Mouse (Mus musculus) kidney, embryonic 15.5 days (tissue): Measurements from ENCODE around the gene Il16. TPM values are rescaled to one million over a fixed set of nuclear protein-coding genes. Genes with fewer than 3 reads are reported as not detected.

Experiments
- ATAC-seq: fragments of 200-750 bp; cut with Nextera tagmentation; replicated peaks from 2 replicates; pipeline ENCODE4 v1.8.0; 2017; ENCODE audit warnings: moderate TSS enrichment; ENCODE audit not compliant: low FRiP score
- H3K27ac ChIP-seq: fragments of 300-500 bp; sonication (generic); 2 replicates; pipeline ENCODE4 v1.5.1; 2015; ENCODE audit warnings: mild to moderate bottlenecking, inconsistent platforms
- H3K27me3 ChIP-seq: fragments of 300-500 bp; sonication (generic); 2 replicates; pipeline ENCODE4 v1.6.1; 2015; ENCODE audit warnings: inconsistent platforms
- H3K36me3 ChIP-seq: fragments of 300-500 bp; sonication (generic); 2 replicates; pipeline ENCODE4 v1.6.1; 2015; ENCODE audit warnings: inconsistent platforms
- H3K4me1 ChIP-seq: fragments of 300-500 bp; sonication (generic); 2 replicates; pipeline ENCODE4 v1.6.1; 2015; ENCODE audit warnings: inconsistent platforms
- H3K4me2 ChIP-seq: fragments of 300-500 bp; sonication (generic); 2 replicates; pipeline ENCODE4 v1.6.1; 2015; ENCODE audit warnings: moderate library complexity, mild to moderate bottlenecking, inconsistent platforms
- H3K4me3 ChIP-seq: fragments of 300-500 bp; sonication (generic); replicated peaks from 2 replicates; pipeline ENCODE4 v1.5.1; 2015; ENCODE audit warnings: mild to moderate bottlenecking, inconsistent platforms
- H3K9ac ChIP-seq: fragments of 300-500 bp; sonication (generic); 2 replicates; pipeline ENCODE4 v1.6.1; 2015; ENCODE audit warnings: mild to moderate bottlenecking, inconsistent platforms
- H3K9me3 ChIP-seq: fragments of 300-500 bp; sonication (generic); replicated peaks from 2 replicates; pipeline ENCODE4 v1.6.1; 2016; ENCODE audit warnings: inconsistent platforms
- WGBS: fragments of 180-500 bp; shearing (Covaris S2); methylation state at CpG from one replicate; pipeline ENCODE4 v1.1.7; 2015; ENCODE audit warnings: mixed read lengths; 5-methylcytosine and 5-hydroxymethylcytosine counted together
- polyA plus RNA-seq: library from polyadenylated mRNA; unstranded; fragments of >200 nt; fragmentation: Nextera tagmentation; extraction: Ambion mirVana; gene quantifications from 2 replicates; pipeline ENCODE4 v1.2.1, GENCODE M21; 2015

Il16 gene
- polyA plus RNA-seq, 1 experiment from 2014 or later, result 4.0 TPM

DNA sequence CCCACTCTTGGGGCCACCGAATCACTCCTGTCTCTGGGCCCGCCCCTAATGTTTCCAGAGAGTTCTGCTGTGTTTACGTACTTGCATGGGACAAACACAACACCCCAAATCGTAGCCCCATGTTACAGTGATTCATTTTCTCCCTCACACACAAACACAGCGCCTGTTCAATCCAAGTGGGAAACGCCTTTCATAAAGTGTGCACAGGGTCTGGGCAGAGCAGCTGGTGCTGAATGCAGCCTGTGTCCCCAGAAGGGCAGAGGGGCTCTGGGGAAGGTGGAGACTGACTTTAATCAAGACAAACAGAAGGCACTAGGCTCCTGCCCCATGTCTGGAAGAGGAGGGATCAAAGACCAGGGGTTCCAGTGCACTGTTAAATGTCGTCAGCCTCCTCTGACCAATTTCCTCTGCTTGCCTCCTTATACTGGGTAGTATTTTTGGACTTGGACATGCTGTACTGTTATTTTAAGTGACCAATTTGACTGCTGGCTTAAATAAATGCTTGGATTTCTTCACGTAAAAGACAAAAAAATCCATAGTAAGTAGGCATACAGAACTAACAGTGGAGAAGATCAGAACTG, 671 bp upstream of the Il16 start:
- Histone ChIP-seq H3K4me2 (peak overlapping the region; percentile 45), H3K27ac (0 out of 2 replicates have a peak overlapping the region, but pooled peaks have one; percentile 3), H3K4me1 (no peaks in the 10 kb centered on the region), H3K9ac (no peak overlapping the region), H3K27me3 (no peaks in the 10 kb centered on the region; the same call in 1 of the 2 replicates), H3K36me3 (no peaks in the 10 kb centered on the region), H3K4me3 (no peak overlapping the region), H3K9me3 (no peaks in the 10 kb centered on the region)
- no peak for ATAC-seq
- 60% methylated on average over 8 of the region's 8 CpGs for WGBS

DNA sequence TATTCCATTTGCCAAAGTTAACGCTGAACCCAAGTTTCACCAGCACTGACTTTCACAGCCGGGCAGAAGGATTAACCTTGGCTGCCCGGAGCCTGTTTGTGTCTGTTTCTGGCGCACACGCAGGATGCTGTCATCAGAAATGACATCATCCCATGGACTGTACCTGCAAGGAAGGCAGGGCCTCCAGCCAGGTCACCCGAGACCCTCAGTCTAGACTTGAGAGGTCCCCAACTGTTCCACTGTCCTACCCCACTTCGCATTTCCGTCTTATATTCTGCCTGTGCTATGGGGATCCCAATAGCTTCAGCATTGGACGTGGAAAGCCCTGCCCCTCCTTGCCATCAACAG, 487 bp downstream of the Il16 start:
- Histone ChIP-seq H3K4me1 (no peaks in the 10 kb centered on the region), H3K9me3 (no peaks in the 10 kb centered on the region), H3K9ac (no peak overlapping the region), H3K4me2 (peak overlapping the region; percentile 45), H3K27me3 (no peaks in the 10 kb centered on the region; the same call in 1 of the 2 replicates), H3K27ac (no peak overlapping the region), H3K36me3 (no peaks in the 10 kb centered on the region), H3K4me3 (no peak overlapping the region)
- ATAC-seq, result no peak
- WGBS, result 81% methylated on average over 9 of the region's 9 CpGs

DNA sequence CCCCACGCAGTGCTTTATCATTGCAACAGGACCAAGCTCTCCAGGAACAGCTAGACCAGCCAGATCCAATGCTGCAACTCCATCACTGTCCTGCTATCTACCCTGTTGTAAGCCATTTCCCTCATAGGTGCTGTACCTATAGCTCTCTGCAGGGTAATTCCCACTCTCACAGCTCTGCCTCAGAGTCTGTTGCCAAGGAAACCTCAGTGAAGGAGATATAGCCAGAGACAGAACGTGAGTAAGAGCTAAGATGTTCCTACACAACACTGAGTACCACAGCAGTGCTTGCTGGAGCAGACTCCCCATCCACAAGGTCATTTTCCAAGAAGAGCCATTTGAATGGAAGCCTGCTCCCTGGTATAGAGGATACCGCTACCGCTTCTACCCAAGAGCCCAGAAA, 1.3 kb downstream of the Il16 start:
- Histone ChIP-seq H3K4me3 (no peak overlapping the region), H3K9me3 (no peaks in the 10 kb centered on the region), H3K9ac (no peak overlapping the region), H3K4me1 (no peaks in the 10 kb centered on the region), H3K27ac (no peak overlapping the region), H3K27me3 (no peaks in the 10 kb centered on the region; the same call in 1 of the 2 replicates), H3K4me2 (no peak overlapping the region), H3K36me3 (no peaks in the 10 kb centered on the region)
- no peak for ATAC-seq
- 85% methylated on average over 4 of the region's 4 CpGs for WGBS

DNA sequence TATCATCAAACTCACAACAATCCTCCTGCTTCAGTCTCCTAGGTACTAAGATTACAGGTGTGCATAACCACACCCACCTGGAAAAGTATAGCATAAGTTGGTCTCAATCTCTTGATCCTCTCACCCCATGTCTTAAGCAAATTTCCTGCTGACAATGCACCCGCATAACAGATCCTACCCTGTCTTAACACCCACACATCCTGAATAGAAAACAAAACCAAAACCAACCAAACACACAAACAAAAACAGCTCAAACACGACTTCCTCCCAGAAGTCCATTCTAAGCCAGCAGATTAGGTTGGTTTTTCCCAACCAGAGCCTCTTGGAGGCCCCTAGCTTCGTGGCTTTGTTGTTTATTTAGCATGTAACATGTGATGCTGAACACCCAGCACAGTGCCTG, 2.8 kb downstream of the Il16 start:
- no peak overlapping the region for H3K9ac ChIP-seq
- no peaks in the 10 kb centered on the region for H3K36me3 ChIP-seq
- WGBS, result 59% methylated on average over 3 of the region's 3 CpGs
- no peak overlapping the region for H3K4me2 ChIP-seq
- H3K27me3 ChIP-seq, result no peaks in the 10 kb centered on the region; the same call in 1 of the 2 replicates
- ATAC-seq, result no peak
- H3K27ac ChIP-seq, result no peak overlapping the region
- no peaks in the 10 kb centered on the region for H3K9me3 ChIP-seq
- H3K4me3 ChIP-seq, result no peak overlapping the region
- H3K4me1 ChIP-seq, result no peaks in the 10 kb centered on the region

DNA sequence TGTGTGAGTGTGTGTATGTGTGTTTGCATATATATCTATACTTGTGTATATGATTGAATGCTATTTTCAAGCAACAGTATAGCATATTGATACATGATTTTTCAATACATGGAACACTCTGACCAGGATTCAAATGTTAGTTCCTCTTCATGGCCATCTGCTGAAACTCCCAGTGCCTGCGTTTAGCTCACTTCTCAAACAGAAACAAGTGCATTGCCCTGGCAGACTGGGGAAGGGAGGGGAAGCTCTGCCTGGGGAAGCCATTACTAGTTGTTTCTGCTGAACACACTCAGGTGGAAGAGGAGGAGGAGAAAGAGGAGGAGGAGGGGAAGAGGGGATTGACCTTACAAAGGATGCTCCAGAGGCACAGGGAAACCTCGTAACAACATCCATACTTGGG, 3.5 kb downstream of the Il16 start:
- Histone ChIP-seq H3K4me1 (no peaks in the 10 kb centered on the region), H3K36me3 (no peaks in the 10 kb centered on the region), H3K4me3 (no peak overlapping the region), H3K27ac (no peak overlapping the region), H3K9me3 (no peaks in the 10 kb centered on the region), H3K27me3 (no peaks in the 10 kb centered on the region; the same call in 1 of the 2 replicates), H3K4me2 (no peak overlapping the region), H3K9ac (no peak overlapping the region)
- no peak for ATAC-seq
- WGBS, result 82% methylated on average over 2 of the region's 2 CpGs

DNA sequence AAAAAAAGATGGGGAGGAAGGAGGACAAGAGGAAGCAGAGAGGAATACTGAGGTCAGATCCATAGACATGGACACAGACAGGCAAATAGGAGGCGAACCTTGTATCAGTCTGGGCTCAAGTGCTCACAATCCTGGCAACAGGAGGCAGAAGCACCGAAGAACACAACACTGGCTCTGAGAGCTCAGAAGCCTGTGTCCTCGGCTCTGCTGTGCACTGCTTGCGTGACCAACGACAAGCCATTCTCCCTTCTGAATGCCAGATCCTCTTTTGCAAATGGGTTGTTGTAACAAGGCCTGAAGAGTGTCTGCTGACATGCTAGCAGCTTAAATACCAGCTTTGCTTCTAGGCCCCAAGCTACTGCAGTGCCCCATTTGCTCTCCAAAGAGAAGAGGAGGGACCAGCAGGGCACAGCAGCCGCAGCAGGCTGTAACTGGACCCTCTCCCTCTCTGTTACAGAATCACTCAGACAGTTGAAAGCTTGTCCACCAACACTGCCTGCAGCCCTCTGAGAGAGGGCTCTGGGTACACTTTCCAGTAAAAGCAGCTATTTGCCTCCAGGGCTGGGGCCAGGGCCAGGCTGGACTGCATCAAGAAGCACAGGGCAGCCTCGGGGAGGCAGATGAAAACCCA, 5.7 kb downstream of the Il16 start:
- H3K4me1 ChIP-seq, result no peaks in the 10 kb centered on the region
- H3K36me3 ChIP-seq, result no peaks in the 10 kb centered on the region
- no peaks in the 10 kb centered on the region for H3K9me3 ChIP-seq
- H3K9ac ChIP-seq, result no peak overlapping the region
- no peak overlapping the region for H3K4me2 ChIP-seq
- H3K27me3 ChIP-seq, result no peaks in the 10 kb centered on the region; the same call in 1 of the 2 replicates
- 43% methylated on average over 7 of the region's 7 CpGs for WGBS
- H3K27ac ChIP-seq, result no peak overlapping the region; the same call in 1 of the 2 replicates
- ATAC-seq, result peak; percentile 79
- H3K4me3 ChIP-seq, result no peak overlapping the region

DNA sequence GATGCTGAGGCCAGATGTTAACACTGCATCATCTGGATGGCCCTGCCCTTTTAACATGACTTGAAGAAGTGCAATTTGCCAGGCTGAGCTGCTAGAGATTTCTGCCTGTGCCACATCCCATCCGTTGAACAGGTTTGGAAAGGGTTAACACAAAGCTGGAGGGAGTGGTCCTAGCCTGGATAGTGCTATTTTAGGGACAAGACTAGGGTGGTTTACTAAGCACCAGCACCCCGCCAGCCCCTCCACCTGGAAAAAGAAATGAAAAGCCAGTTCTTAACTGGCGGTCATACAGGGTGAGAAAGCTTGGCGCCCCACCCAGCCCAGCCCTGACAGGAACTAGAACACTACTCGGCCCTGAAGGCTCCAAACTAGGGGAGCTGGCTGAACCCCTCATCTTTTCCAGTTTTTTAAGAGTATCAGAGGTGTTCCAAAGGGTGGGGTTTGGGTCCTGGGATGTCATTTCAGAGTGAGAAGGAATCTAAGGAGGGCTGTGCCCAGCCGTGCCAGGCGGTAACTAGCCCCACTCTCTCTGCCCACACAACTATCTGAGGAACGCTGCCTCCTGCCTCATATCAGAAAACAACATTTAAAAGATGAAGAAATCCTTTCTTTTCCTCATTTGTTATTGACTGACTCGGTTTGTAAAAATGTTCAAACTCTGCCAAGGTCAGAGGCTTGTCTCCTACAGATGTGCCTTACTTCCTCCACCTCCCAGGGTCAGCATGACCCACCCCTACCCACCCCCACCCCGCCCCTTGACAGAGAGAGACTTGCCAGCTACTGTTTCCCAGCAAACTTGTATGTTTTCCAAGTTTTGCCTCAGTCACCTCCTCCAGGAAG, 6.7 kb downstream of the Il16 start:
- Histone ChIP-seq H3K4me2 (no peak overlapping the region), H3K27ac (no peak overlapping the region), H3K9ac (no peak overlapping the region), H3K36me3 (no peaks in the 10 kb centered on the region), H3K4me3 (no peak overlapping the region), H3K9me3 (no peaks in the 10 kb centered on the region), H3K4me1 (no peaks in the 10 kb centered on the region), H3K27me3 (no peaks in the 10 kb centered on the region)
- ATAC-seq, result no peak
- 70% methylated on average over 10 of the region's 10 CpGs for WGBS

DNA sequence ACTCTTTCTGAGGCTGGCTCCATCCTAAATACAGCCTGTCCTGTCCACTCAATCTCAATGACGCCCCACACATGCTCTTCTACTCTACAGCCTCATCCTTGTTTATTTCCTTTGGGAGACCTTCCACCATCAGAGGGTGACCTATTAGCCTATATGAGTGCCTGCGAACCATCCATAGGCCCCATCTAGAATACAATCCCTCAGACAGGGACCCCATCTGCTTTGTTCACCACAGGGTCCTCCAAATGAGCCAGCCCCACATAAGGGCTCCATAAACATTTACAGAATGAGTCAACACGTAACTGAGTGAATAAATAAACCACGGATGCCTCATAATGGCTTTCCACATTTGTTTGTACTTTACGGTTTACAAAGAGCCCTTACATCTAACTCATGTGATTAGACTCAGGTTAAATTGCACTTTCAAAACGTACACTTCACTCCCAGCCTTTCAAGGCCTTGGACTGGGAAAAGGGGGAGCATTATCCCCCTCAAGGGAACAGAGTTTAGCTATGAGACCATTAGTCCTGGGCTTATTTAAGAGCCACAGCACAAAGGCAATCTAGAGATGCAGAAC, 7.5 kb downstream of the Il16 start:
- Histone ChIP-seq H3K9ac (no peak overlapping the region), H3K27me3 (no peaks in the 10 kb centered on the region), H3K4me2 (no peak overlapping the region), H3K27ac (no peak overlapping the region), H3K9me3 (no peaks in the 10 kb centered on the region), H3K4me1 (no peaks in the 10 kb centered on the region), H3K36me3 (no peaks in the 10 kb centered on the region), H3K4me3 (no peak overlapping the region)
- 45% methylated on average over 6 of the region's 6 CpGs for WGBS
- no peak for ATAC-seq

DNA sequence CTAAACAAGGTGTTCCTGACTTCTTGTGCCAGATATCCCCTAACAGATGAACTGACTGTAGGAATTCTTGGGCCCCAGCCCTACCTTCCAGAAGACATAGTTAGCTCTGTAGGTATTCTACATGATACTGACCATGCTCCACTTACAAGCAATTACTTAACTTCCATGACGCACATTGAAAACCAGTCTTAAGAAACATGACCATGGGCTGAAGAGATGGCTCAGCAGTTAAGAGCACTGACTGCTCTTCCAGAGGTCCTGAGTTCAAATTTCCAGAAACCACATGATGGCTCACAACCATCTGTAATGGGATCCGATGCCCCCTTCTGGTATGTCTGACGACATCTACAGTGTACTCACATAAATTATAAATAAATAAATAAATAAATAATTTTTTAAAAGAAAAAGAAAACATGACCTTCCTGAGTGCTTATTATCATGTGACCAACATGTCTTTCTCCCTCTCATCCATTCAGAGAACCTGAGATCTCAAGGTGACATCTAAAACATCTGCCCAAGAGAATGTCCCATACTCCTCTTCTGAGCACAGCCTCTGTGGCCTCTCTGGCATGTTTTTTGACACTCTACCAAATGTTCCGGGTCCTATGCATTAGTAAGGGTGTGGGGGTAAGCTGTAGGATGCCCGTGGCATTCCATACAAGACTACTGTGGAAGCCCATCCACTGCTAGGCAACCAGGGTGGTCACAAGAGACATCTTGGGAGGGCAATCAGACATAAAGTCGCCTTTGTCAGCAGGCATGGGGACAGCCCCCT, 9.0 kb downstream of the Il16 start:
- Histone ChIP-seq H3K9ac (no peak overlapping the region), H3K9me3 (no peaks in the 10 kb centered on the region), H3K4me1 (no peaks in the 10 kb centered on the region), H3K27ac (no peak overlapping the region), H3K27me3 (no peaks in the 10 kb centered on the region), H3K4me2 (no peak overlapping the region), H3K4me3 (no peak overlapping the region), H3K36me3 (no peaks in the 10 kb centered on the region)
- WGBS, result 88% methylated on average over 6 of the region's 6 CpGs
- ATAC-seq, result no peak

DNA sequence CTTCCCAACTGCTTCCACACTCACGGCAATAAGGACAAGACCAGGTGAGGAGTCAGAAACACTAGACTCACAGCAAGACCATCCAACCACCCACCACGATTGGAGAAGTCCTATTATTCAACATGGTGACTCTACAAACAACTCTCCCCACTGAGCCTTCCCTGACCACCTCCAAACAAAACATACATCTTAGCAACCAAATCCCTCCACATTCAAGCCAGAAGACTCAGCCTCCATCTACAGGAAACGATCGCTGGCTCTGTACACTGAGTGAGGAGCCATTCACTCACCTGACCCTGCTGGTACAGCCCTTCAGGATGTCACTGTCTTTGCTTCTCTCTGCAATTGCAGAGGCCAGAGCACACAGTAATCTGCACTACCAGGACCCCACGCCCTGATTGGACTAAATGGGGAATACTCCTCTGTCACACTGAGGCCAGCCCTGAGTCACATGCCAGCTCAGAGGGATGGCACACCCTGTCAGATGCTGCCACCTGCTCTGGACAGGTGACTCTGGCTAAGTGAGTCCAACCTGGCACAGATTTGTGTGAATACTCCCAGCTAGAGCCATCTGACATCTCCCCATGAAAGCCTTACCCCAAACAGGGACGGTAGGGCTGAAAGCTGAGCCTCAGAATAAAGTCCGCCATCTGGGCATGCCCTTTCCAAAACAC, 10.3 kb downstream of the Il16 start:
- H3K27me3 ChIP-seq, result no peaks in the 10 kb centered on the region
- WGBS, result 89% methylated on average over 7 of the region's 7 CpGs
- no peak for ATAC-seq
- no peak overlapping the region for H3K27ac ChIP-seq
- H3K4me3 ChIP-seq, result no peak overlapping the region
- H3K36me3 ChIP-seq, result no peaks in the 10 kb centered on the region
- H3K9ac ChIP-seq, result no peak overlapping the region
- no peaks in the 10 kb centered on the region for H3K9me3 ChIP-seq
- no peaks in the 10 kb centered on the region for H3K4me1 ChIP-seq
- no peak overlapping the region for H3K4me2 ChIP-seq

DNA sequence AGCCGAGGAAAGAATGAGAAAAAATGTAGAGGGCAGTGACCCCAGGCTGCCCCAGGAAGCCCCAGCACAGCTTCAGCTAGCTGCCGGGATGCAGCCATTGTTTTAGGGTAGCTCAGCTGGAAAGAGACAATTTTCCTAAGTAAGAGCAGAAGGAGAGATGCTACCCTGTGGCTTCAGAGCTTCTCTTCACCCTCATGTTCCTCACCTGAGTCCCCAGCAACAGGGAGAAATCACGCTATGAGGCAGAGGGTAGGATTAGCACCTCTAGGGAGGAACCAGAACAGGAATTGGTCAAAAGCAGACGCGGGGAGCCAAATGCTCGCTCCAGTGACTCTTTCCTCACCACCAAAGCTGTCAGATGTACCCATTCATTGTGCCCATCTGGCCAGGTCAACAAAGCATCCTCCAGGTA, 10.8 kb downstream of the Il16 start:
- no peaks in the 10 kb centered on the region for H3K36me3 ChIP-seq
- no peak overlapping the region for H3K27ac ChIP-seq
- no peak overlapping the region for H3K9ac ChIP-seq
- no peaks in the 10 kb centered on the region for H3K9me3 ChIP-seq
- H3K4me2 ChIP-seq, result no peak overlapping the region
- no peak for ATAC-seq
- H3K4me3 ChIP-seq, result no peak overlapping the region
- H3K27me3 ChIP-seq, result no peaks in the 10 kb centered on the region
- WGBS, result 65% methylated on average over 6 of the region's 6 CpGs
- no peaks in the 10 kb centered on the region for H3K4me1 ChIP-seq
